Mouse (Mus musculus) midbrain, embryonic 14.5 days (tissue): Measurements from ENCODE around the gene Tfdp1. TPM values are rescaled to one million over a fixed set of nuclear protein-coding genes. Genes with fewer than 3 reads are reported as not detected.

Experiments used
- ATAC-seq: fragments of 200-750 bp; cut with Nextera tagmentation; 2 replicates; pipeline ENCODE4 v1.8.0; 2017; ENCODE audit warnings: moderate number of reproducible peaks, moderate library complexity; ENCODE audit not compliant: low FRiP score, low TSS enrichment
- DNase-seq: peaks from one replicate; pipeline ENCODE4 v3.0.0-alpha.2; 2015
- H3K27ac ChIP-seq: fragments of 300-500 bp; sonication (generic); replicated peaks from 2 replicates; pipeline ENCODE4 v1.5.1; 2014; ENCODE audit warnings: mild to moderate bottlenecking, low read depth, low read length, moderate library complexity
- H3K27me3 ChIP-seq: fragments of 300-500 bp; sonication (generic); 2 replicates; pipeline ENCODE4 v1.6.1; 2014; ENCODE audit warnings: low read length, control low read depth, mixed read lengths; ENCODE audit not compliant: control insufficient read depth, insufficient read depth
- H3K36me3 ChIP-seq: fragments of 300-500 bp; sonication (generic); 2 replicates; pipeline ENCODE4 v1.6.1; 2014; ENCODE audit warnings: low read length, control low read depth; ENCODE audit not compliant: control insufficient read depth, insufficient read depth
- H3K4me1 ChIP-seq: fragments of 300-500 bp; sonication (generic); 2 replicates; pipeline ENCODE4 v1.6.1; 2014; ENCODE audit warnings: mild to moderate bottlenecking, antibody characterized with exemption, low read length, control low read depth; ENCODE audit not compliant: control insufficient read depth, insufficient read depth
- H3K4me2 ChIP-seq: fragments of 300-500 bp; sonication (generic); 2 replicates; pipeline ENCODE4 v1.6.1; 2014; ENCODE audit warnings: mild to moderate bottlenecking, low read length, moderate library complexity
- H3K4me3 ChIP-seq: fragments of 300-500 bp; sonication (generic); replicated peaks from 2 replicates; pipeline ENCODE4 v1.5.1; 2014; ENCODE audit warnings: low read depth, low read length
- H3K9ac ChIP-seq: fragments of 300-500 bp; sonication (generic); replicated peaks from 2 replicates; pipeline ENCODE4 v1.6.1; 2014; ENCODE audit warnings: mild to moderate bottlenecking, low read length, moderate library complexity
- H3K9me3 ChIP-seq: fragments of 300-500 bp; sonication (generic); 2 replicates; pipeline ENCODE4 v1.6.1; 2016; ENCODE audit warnings: low read length, control low read depth, mixed read lengths; ENCODE audit not compliant: control insufficient read depth
- WGBS: fragments of 180-500 bp; shearing (Covaris S2); extraction: QIAGEN DNeasy Blood & Tissue Kit; methylation state at CpG from one replicate; pipeline ENCODE4 v1.1.7; 2014; 5-methylcytosine and 5-hydroxymethylcytosine counted together
- polyA plus RNA-seq: library from polyadenylated mRNA; unstranded; fragments of >200 nt; fragmentation: Nextera tagmentation; extraction: Ambion mirVana; gene quantifications from 2 replicates; pipeline ENCODE4 v1.2.1, GENCODE M21; 2014

Gene Tfdp1
- polyA plus RNA-seq, 1 experiment from 2014 or later: 112 TPM

DNA sequence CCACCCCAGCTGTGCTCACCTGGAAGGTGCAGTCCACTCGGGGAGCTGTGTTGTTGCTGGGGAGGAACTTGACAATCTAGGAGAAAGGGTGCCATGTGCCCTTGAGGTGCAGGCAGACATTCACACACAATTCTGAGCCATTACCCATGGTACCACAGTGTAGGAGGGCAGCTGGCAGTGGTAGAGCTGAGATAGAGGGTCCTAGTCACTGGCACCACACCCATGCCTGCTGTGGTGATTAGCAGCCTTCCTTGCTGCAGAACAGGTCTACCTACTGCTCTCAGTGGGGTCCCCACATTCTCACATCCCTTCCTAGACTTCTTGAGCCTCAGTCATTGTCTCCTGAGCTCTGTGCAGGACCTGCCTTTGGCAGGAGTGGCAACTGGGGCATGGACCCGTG is 50.2 kb downstream of the Tfdp1 start:
- no peak for ATAC-seq
- Histone ChIP-seq H3K27ac (no peak overlapping the region), H3K4me1 (no peaks in the 10 kb centered on the region), H3K36me3 (no peaks in the 10 kb centered on the region), H3K27me3 (no peaks in the 10 kb centered on the region), H3K4me2 (no peak overlapping the region), H3K9me3 (no peaks in the 10 kb centered on the region), H3K4me3 (no peak overlapping the region), H3K9ac (no peak overlapping the region)
- 89% methylated on average over 2 of the region's 2 CpGs for WGBS
- DNase-seq: no peak

DNA sequence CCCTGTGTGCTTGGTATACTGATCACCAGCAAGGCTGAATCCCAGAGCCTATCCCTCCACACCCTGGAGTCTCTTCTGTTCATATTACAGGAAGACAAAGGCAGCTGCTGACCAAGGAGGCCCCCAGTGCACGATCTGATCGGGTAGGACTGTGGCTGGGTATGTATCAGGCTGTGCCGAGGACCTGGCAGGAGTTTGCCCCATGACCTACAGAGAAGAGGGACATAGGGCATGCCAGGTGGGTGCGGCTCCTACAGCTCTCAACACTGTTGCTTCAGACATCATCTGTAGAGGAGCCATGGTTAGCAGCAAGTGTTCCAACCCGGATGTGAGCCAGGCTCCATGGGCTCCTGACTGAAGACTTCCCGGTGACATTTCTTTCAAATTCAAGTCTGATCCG is 55.3 kb downstream of the Tfdp1 start:
- Histone ChIP-seq H3K4me2 (no peak overlapping the region), H3K4me3 (no peak overlapping the region), H3K4me1 (no peaks in the 10 kb centered on the region), H3K27ac (no peak overlapping the region), H3K9me3 (no peaks in the 10 kb centered on the region), H3K9ac (no peak overlapping the region), H3K27me3 (no peaks in the 10 kb centered on the region), H3K36me3 (no peaks in the 10 kb centered on the region)
- 93% methylated on average over 7 of the region's 7 CpGs for WGBS
- no peak for DNase-seq
- ATAC-seq: no peak

DNA sequence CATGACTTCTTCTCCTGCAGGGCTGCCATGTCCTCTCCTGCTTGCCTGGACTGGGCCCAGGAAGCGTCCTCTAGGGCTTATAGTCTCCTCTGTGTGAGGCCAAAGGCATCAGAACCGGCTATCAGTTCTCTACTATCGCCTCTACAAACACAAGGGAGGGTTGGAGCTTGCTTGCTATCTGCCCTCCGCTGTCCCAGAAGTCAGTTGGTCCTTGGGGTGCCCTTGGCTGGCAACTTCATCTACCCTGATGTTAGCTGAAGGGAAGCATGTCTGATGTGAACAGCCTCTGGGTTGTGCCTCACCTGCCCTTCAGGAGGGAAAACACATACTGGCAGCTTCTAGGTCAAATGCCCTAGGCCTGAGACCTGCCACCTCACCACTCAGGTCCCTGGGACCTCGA is 58.2 kb downstream of the Tfdp1 start, which contains the start of gene Atp4b:
Gene Atp4b (minus strand): TSS at position 101 of the 400 bp plus-strand sequence.
- H3K4me2 ChIP-seq: no peak within 1 kb of the TSS
- 81% methylated on average over 5 of the region's 5 CpGs for WGBS
- H3K36me3 ChIP-seq: no peaks in the 10 kb centered on the region
- no peak for DNase-seq
- H3K9me3 ChIP-seq: no peaks in the 10 kb centered on the region
- ATAC-seq: no peak
- H3K4me1 ChIP-seq: no peaks in the 10 kb centered on the region
- H3K27ac ChIP-seq: no peak within 1 kb of the TSS
- no peak within 1 kb of the TSS for H3K9ac ChIP-seq
- H3K27me3 ChIP-seq: no peaks in the 10 kb centered on the region
- no peak within 1 kb of the TSS for H3K4me3 ChIP-seq

- WGBS: 70% methylated on average over 6 of the region's 6 CpGs
- Histone ChIP-seq H3K27me3 (no peaks in the 10 kb centered on the region), H3K9ac (no peak overlapping the region), H3K4me2 (no peak overlapping the region), H3K9me3 (no peaks in the 10 kb centered on the region), H3K4me3 (no peak overlapping the region), H3K27ac (no peak overlapping the region), H3K4me1 (no peaks in the 10 kb centered on the region), H3K36me3 (no peaks in the 10 kb centered on the region)
- DNase-seq (no peak), ATAC-seq (no peak)
Observed at GRCm38 (mm10) chr8:13403517-13403916, 65.0 kb downstream of the Tfdp1 start.

DNA sequence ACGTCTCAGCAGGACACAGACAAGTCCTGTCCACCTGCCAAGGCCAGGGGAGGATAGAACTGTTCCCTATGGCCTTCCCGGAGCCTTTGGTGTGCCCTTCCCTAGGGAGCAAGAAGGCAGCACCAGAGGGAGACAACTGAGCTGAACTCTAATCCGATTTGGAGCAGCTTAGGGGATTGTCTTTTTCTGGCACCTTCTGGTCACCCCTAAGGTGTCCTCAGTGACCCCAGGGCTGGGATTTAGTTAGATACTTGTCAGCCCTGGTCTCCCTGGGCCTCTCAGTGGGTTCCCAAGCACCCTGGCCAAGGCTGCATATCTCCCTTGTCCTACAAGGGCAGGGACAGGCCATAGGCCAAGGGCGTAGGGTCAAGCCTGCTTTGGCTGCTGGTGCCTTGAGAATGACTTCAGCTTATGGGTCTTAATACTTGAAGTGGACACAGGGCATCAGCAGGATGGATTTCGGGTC is 66.1 kb downstream of the Tfdp1 start, which contains the start of gene Grk1:
Gene Grk1 (plus strand): TSS at position 416 of the 466 bp plus-strand sequence.
- H3K27ac ChIP-seq: no peak within 1 kb of the TSS
- H3K27me3 ChIP-seq: no peaks in the 10 kb centered on the region
- H3K9ac ChIP-seq: no peak within 1 kb of the TSS
- H3K4me2 ChIP-seq: no peak within 1 kb of the TSS
- WGBS: 76% methylated on average over 5 of the region's 5 CpGs
- no peak within 1 kb of the TSS for H3K4me3 ChIP-seq
- no peaks in the 10 kb centered on the region for H3K9me3 ChIP-seq
- no peaks in the 10 kb centered on the region for H3K4me1 ChIP-seq
- no peaks in the 10 kb centered on the region for H3K36me3 ChIP-seq
- ATAC-seq (no peak), DNase-seq (no peak)

- H3K36me3 ChIP-seq: no peaks in the 10 kb centered on the region
- 59% methylated on average over 5 of the region's 5 CpGs for WGBS
- H3K4me3 ChIP-seq: no peak overlapping the region
- no peaks in the 10 kb centered on the region for H3K4me1 ChIP-seq
- peak; percentile 8 for DNase-seq
- no peaks in the 10 kb centered on the region for H3K27me3 ChIP-seq
- H3K4me2 ChIP-seq: no peak overlapping the region
- H3K9me3 ChIP-seq: no peaks in the 10 kb centered on the region
- no peak overlapping the region for H3K9ac ChIP-seq
- no peak for ATAC-seq
- H3K27ac ChIP-seq: no peak overlapping the region
Observed at GRCm38 (mm10) chr8:13406011-13406410, 67.5 kb downstream of the Tfdp1 start.

- DNase-seq: peak; percentile 78
Observed at GRCm38 (mm10) chr8:13411597-13411996, 73.0 kb downstream of the Tfdp1 start.

DNA sequence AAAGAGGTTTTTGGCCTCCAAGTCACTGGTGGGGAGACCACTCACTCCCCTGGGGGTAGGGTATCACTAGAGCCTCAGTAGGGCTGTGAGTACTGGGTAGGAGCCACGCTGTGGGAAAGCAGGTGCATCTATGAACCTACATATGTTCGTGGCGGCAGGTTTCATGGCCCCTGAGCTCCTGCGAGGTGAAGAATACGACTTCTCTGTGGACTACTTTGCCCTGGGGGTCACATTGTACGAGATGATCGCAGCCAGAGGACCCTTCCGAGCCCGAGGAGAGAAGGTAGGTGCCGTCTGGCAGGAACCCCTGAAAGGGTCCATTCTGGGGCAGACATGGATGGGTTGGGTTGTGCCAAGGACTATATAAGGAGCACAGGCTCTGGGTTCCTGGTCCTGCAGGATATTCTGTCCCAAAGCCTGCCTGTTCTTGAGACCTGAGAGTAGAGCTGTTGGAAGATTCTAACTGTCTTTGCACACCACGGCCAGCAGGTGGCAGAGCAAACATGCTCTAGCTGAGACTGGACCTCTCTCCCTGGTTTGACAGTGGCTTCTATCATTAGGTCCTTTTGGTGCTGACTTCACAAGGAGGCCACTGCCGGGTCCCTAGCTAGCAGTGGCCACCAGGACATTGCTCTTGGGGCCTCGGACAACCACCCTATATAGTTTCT is 74.5 kb downstream of the Tfdp1 start:
- no peaks in the 10 kb centered on the region for H3K9me3 ChIP-seq
- no peak overlapping the region for H3K9ac ChIP-seq
- DNase-seq (peak; percentile 84), ATAC-seq (no peak)
- no peaks in the 10 kb centered on the region for H3K4me1 ChIP-seq
- H3K36me3 ChIP-seq: no peaks in the 10 kb centered on the region
- WGBS: 66% methylated on average over 13 of the region's 13 CpGs
- no peaks in the 10 kb centered on the region for H3K27me3 ChIP-seq
- H3K27ac ChIP-seq: no peak overlapping the region
- H3K4me2 ChIP-seq: no peak overlapping the region
- no peak overlapping the region for H3K4me3 ChIP-seq

More at GRCm38 (mm10) chr8:13411597-13411996, 73.0 kb downstream of the Tfdp1 start:
- no peak for ATAC-seq
- 28% methylated on average over 6 of the region's 6 CpGs for WGBS
- H3K4me3 ChIP-seq: no peak overlapping the region
- no peaks in the 10 kb centered on the region for H3K9me3 ChIP-seq
- no peak overlapping the region for H3K4me2 ChIP-seq
- H3K9ac ChIP-seq: no peak overlapping the region
- H3K27me3 ChIP-seq: no peaks in the 10 kb centered on the region
- H3K36me3 ChIP-seq: no peaks in the 10 kb centered on the region
- H3K4me1 ChIP-seq: no peaks in the 10 kb centered on the region
- H3K27ac ChIP-seq: no peak overlapping the region

DNA sequence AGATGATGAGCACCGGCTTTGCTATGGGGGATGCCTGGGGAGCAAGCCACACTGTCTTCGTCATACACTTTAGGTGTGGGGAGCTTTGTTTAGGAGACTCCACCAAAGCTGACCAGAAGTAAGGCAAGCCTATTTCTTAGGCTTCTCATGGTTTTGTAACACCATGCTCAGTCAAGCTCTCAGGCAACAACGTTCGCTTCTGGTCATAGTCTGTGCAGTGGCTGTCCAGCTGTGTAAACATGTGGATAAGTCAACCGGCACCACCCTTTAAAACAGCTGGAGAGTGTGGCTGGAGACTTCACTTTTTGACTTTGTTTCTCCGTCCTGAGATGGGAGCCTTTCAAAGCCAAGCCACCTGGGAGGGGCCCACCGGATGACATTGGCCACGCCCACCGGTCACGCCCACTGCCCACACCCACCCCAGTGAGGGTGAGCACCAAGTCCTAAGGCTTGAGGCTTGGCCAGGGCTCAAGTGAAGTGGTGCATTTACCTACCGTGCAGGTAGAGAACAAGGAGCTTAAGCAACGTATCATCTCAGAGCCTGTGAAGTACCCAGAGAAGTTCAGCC is 75.4 kb downstream of the Tfdp1 start:
- H3K27ac ChIP-seq: no peak overlapping the region
- H3K4me3 ChIP-seq: no peak overlapping the region
- WGBS: 59% methylated on average over 12 of the region's 12 CpGs
- no peaks in the 10 kb centered on the region for H3K9me3 ChIP-seq
- no peak overlapping the region for H3K9ac ChIP-seq
- ATAC-seq (no peak), DNase-seq (no peak)
- H3K4me2 ChIP-seq: no peak overlapping the region
- H3K4me1 ChIP-seq: no peaks in the 10 kb centered on the region
- H3K36me3 ChIP-seq: no peaks in the 10 kb centered on the region
- H3K27me3 ChIP-seq: no peaks in the 10 kb centered on the region
